Mouse (Mus musculus) intestine, embryonic 16.5 days (tissue): ENCODE measurements around the gene Piezo1. TPM values are rescaled to one million over a fixed set of nuclear protein-coding genes. Genes with fewer than 3 reads are reported as not detected.

Experiments used
- ATAC-seq: fragments of 200-750 bp; cut with Nextera tagmentation; 2 replicates; pipeline ENCODE4 v1.8.0; 2017; ENCODE audit warnings: moderate TSS enrichment, moderate library complexity
- H3K27ac ChIP-seq: fragments of 300-500 bp; sonication (generic); 2 replicates; pipeline ENCODE4 v1.5.1; 2014; ENCODE audit warnings: mild to moderate bottlenecking, low read length
- H3K27me3 ChIP-seq: fragments of 300-500 bp; sonication (generic); replicated peaks from 2 replicates; pipeline ENCODE4 v1.6.1; 2014; ENCODE audit warnings: low read length, control low read depth, mixed read lengths; ENCODE audit not compliant: control insufficient read depth, insufficient read depth
- H3K36me3 ChIP-seq: fragments of 300-500 bp; sonication (generic); 2 replicates; pipeline ENCODE4 v1.6.1; 2014; ENCODE audit warnings: low read length, control low read depth; ENCODE audit not compliant: control insufficient read depth, insufficient read depth
- H3K4me1 ChIP-seq: fragments of 300-500 bp; sonication (generic); 2 replicates; pipeline ENCODE4 v1.6.1; 2014; ENCODE audit warnings: low read length, control low read depth, mixed read lengths; ENCODE audit not compliant: control insufficient read depth, insufficient read depth
- H3K4me2 ChIP-seq: fragments of 300-500 bp; sonication (generic); 2 replicates; pipeline ENCODE4 v1.6.1; 2014; ENCODE audit warnings: low read depth, low read length, control low read depth
- H3K4me3 ChIP-seq: fragments of 300-500 bp; sonication (generic); 2 replicates; pipeline ENCODE4 v1.5.1; 2014; ENCODE audit warnings: mild to moderate bottlenecking, low read length
- H3K9ac ChIP-seq: fragments of 300-500 bp; sonication (generic); 2 replicates; pipeline ENCODE4 v1.6.1; 2014; ENCODE audit warnings: low read depth, low read length
- H3K9me3 ChIP-seq: fragments of 300-500 bp; sonication (generic); 2 replicates; pipeline ENCODE4 v1.6.1; 2016; ENCODE audit warnings: low read length, control low read depth; ENCODE audit not compliant: control insufficient read depth
- WGBS: fragments of 180-500 bp; shearing (Covaris S2); extraction: QIAGEN DNeasy Blood & Tissue Kit; methylation state at CpG from one replicate; pipeline ENCODE4 v1.1.7; 2014; 5-methylcytosine and 5-hydroxymethylcytosine counted together
- polyA plus RNA-seq: library from polyadenylated mRNA; unstranded; fragments of >200 nt; fragmentation: Nextera tagmentation; extraction: Ambion mirVana; gene quantifications from 2 replicates; pipeline ENCODE4 v1.2.1, GENCODE M21; 2015

Gene Piezo1
- polyA plus RNA-seq, 1 experiment from 2014 or later, result 11.3 TPM

GRCm38 (mm10) chr8:122566766-122567165 lies 15.6 kb upstream of the Piezo1 start:
- WGBS, result 23% methylated on average over 6 of the region's 6 CpGs
- Histone ChIP-seq H3K4me2 (peak overlapping the region; percentile 66), H3K36me3 (peaks cover 21% of the 10 kb centered on the region; the same call in 1 of the 2 replicates), H3K27me3 (no peaks in the 10 kb centered on the region), H3K4me1 (peaks cover 29% of the 10 kb centered on the region), H3K4me3 (peak overlapping the region; percentile 92), H3K9me3 (no peaks in the 10 kb centered on the region), H3K27ac (peak overlapping the region; percentile 97), H3K9ac (peak overlapping the region; percentile 96)
- no peak for ATAC-seq

GRCm38 (mm10) chr8:122564363-122565352 lies 13.5 kb upstream of the Piezo1 start:
- H3K27ac ChIP-seq, result 0 out of 2 replicates have a peak overlapping the region, but pooled peaks have one; percentile 33

GRCm38 (mm10) chr8:122561199-122561598 lies 10.1 kb upstream of the Piezo1 start:
- H3K4me2 ChIP-seq, result no peak overlapping the region
- H3K27ac ChIP-seq, result no peak overlapping the region
- H3K4me3 ChIP-seq, result no peak overlapping the region
- H3K9me3 ChIP-seq, result no peaks in the 10 kb centered on the region
- 75% methylated on average over 5 of the region's 5 CpGs for WGBS
- peaks cover 13% of the 10 kb centered on the region for H3K4me1 ChIP-seq
- no peak overlapping the region for H3K9ac ChIP-seq
- no peaks in the 10 kb centered on the region for H3K27me3 ChIP-seq
- no peaks in the 10 kb centered on the region for H3K36me3 ChIP-seq
- ATAC-seq, result no peak

More at GRCm38 (mm10) chr8:122564363-122565352, 13.5 kb upstream of the Piezo1 start:
- WGBS, result 75% methylated on average over 25 of the region's 25 CpGs
- no peak for ATAC-seq
- H3K4me1 ChIP-seq, result peaks cover 24% of the 10 kb centered on the region
- H3K4me2 ChIP-seq, result no peak overlapping the region
- no peaks in the 10 kb centered on the region for H3K27me3 ChIP-seq
- H3K9ac ChIP-seq, result no peak overlapping the region
- no peak overlapping the region for H3K4me3 ChIP-seq
- H3K36me3 ChIP-seq, result 0 out of 2 replicates have a peak, but pooled peaks cover 3% of the 10 kb centered on the region
- H3K9me3 ChIP-seq, result no peaks in the 10 kb centered on the region

- Histone ChIP-seq H3K27ac (peak overlapping the region; percentile 42; the same call in 1 of the 2 replicates), H3K4me3 (no peak overlapping the region), H3K27me3 (no peaks in the 10 kb centered on the region), H3K36me3 (no peaks in the 10 kb centered on the region), H3K9me3 (no peaks in the 10 kb centered on the region), H3K4me1 (peaks cover 10% of the 10 kb centered on the region), H3K4me2 (no peak overlapping the region), H3K9ac (no peak overlapping the region)
- ATAC-seq, result no peak
- WGBS, result 18% methylated on average over 12 of the region's 12 CpGs
These were observed 7.7 kb upstream of the Piezo1 start for GRCm38 (mm10) chr8:122558671-122559349.

- Histone ChIP-seq H3K4me1 (peaks cover 10% of the 10 kb centered on the region), H3K4me3 (no peak overlapping the region), H3K4me2 (no peak overlapping the region), H3K27me3 (no peaks in the 10 kb centered on the region), H3K27ac (no peak overlapping the region), H3K36me3 (no peaks in the 10 kb centered on the region), H3K9ac (no peak overlapping the region), H3K9me3 (no peaks in the 10 kb centered on the region)
- WGBS, result 40% methylated on average over 10 of the region's 10 CpGs
- ATAC-seq, result no peak
These were observed 6.3 kb upstream of the Piezo1 start for GRCm38 (mm10) chr8:122557248-122558038.

- ATAC-seq, result peak; percentile 52
- H3K4me2 ChIP-seq, result no peak overlapping the region
- H3K9me3 ChIP-seq, result no peaks in the 10 kb centered on the region
- no peaks in the 10 kb centered on the region for H3K36me3 ChIP-seq
- no peak overlapping the region for H3K4me3 ChIP-seq
- H3K9ac ChIP-seq, result peak overlapping the region; percentile 9; the same call in 1 of the 2 replicates
- H3K27me3 ChIP-seq, result no peaks in the 10 kb centered on the region
- H3K27ac ChIP-seq, result peak overlapping the region; percentile 57
- WGBS, result 66% methylated on average over 12 of the region's 12 CpGs
- H3K4me1 ChIP-seq, result peaks cover 10% of the 10 kb centered on the region
These were observed 5.2 kb upstream of the Piezo1 start for GRCm38 (mm10) chr8:122556030-122557009.

GRCm38 (mm10) chr8:122554786-122555185 lies 3.7 kb upstream of the Piezo1 start:
- H3K9me3 ChIP-seq, result no peaks in the 10 kb centered on the region
- no peak for ATAC-seq
- H3K36me3 ChIP-seq, result no peaks in the 10 kb centered on the region
- no peak overlapping the region for H3K4me2 ChIP-seq
- no peaks in the 10 kb centered on the region for H3K27me3 ChIP-seq
- no peak overlapping the region for H3K27ac ChIP-seq
- no peak overlapping the region for H3K9ac ChIP-seq
- WGBS, result 70% methylated on average over 6 of the region's 6 CpGs
- no peak overlapping the region for H3K4me3 ChIP-seq
- peaks cover 16% of the 10 kb centered on the region for H3K4me1 ChIP-seq

- Histone ChIP-seq H3K36me3 (no peaks in the 10 kb centered on the region), H3K4me2 (peak overlapping the region; percentile 83), H3K27ac (peak overlapping the region; percentile 89), H3K9me3 (no peaks in the 10 kb centered on the region), H3K4me1 (peaks cover 36% of the 10 kb centered on the region), H3K27me3 (no peaks in the 10 kb centered on the region), H3K4me3 (peak overlapping the region; percentile 71), H3K9ac (peak overlapping the region; percentile 85)
- WGBS, result 0% methylated on average over 38 of the region's 43 CpGs
- ATAC-seq, result peak; percentile 44
These were observed 199 bp downstream of the Piezo1 start for GRCm38 (mm10) chr8:122550995-122551264.
